Mouse (Mus musculus): ENCODE measurements around the gene Sdf2.
"Not testable (repeated sequence)": the region's sequence is repeated elsewhere in the genome, so short reads cannot be mapped to it uniquely, and the experiment has no call there.

- TF ChIP-seq RCOR1 (conservative IDR thresholded peaks at IDR 0.05; ENCODE audit: low read depth, low read length); POLR2A (IDR thresholded peaks at IDR 0.05; ENCODE audit: low read depth, low read length); UBTF (IDR thresholded peaks at IDR 0.05; ENCODE audit: low read depth, low read length); E2F4 (IDR thresholded peaks at IDR 0.05; ENCODE audit: insufficient replicate concordance, low read depth, low read length): not testable (repeated sequence)
Observed at GRCm38 (mm10) chr11:78276169-78276568, 30.6 kb downstream of the Sdf2 start.

Data from CH12.LX (cell line).